Mouse (Mus musculus): ENCODE results near the gene Gm20481. TPM values are rescaled to one million over a fixed set of nuclear protein-coding genes. Genes with fewer than 3 reads are reported as not detected.
"Not testable (repeated sequence)": the region's sequence is repeated elsewhere in the genome, so short reads cannot be mapped to it uniquely, and the experiment has no call there.

Gene Gm20481
- polyA plus RNA-seq (2015; fragmentation: Nextera tagmentation; extraction: Ambion mirVana): not detected in 2 replicates

DNA sequence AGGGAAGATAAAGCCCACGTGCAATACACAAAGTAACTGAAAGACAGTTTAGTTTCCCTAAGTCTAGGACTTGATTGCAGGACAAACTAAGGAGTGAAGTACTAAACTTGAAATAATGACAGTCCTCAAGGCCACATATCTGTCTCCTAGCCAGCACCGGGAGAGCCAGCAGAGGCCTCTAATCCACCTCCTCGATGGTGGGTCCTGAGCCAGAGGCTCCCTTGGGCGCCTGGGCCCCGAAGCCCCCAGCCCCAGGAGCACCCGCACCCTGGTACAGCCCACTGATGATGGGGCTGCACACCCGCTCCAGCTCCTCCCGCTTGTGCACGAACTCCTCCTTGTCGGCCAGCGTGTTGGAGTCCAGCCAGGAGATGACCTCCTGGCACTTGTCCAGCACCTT lies at the start of gene Gm20481:
Gene Gm20481, plus strand, starts transcription at position 91 of the 400 bp plus-strand sequence.
- ATAC-seq (replicated peaks); H3K36me3 ChIP-seq (replicated peaks); H3K27ac ChIP-seq; H3K9ac ChIP-seq; H3K4me3 ChIP-seq; H3K4me1 ChIP-seq; H3K9me3 ChIP-seq; H3K4me2 ChIP-seq: not testable (repeated sequence)
- WGBS: 63% methylated on average over 8 of the region's 11 CpGs
- peaks cover 27% of the 10 kb centered on the region for H3K27me3 ChIP-seq (replicated peaks)

DNA sequence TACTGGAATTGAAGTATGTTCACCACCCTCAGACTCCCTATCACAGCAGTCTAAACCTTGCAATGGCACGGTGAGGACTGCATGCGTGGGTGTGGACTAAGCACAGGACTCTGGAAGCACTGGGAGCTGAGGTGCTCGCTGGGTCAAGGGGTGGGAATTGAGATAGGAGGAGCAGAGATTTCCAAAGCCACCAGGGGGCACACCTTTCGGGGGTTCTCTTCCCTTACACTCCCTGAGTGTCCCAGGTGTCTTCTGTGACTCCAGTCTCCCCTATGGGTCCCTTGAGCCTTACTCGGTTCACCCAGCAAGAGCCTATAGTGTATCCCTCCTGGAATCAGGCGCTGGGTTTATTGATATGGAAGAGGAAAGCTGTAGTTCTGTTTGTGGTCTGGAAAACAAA lies 46.8 kb upstream of the Gm20481 start:
- ATAC-seq (replicated peaks): no peak

DNA sequence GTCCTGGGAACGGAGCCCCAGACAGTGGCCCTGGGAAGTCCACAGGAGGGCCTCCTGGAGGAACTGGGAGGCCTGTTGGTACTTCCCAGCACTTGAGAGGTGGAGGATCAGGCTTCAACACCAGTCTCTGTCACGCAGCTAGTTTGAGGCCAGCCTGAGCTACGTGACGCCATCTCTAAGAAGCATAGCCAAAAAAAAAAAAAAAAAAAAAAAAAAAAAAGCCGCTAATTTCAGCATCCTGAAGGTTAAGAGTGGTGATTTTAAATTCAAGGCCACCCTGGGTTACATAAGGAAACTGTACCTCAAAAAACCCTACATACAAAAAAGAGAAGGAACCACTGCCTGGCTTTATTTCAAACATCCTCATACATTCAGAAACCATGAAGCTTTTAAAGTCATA lies 45.5 kb upstream of the Gm20481 start:
- no peak for ATAC-seq (replicated peaks)
- H3K4me2 ChIP-seq: no peak overlapping the region
- no peak overlapping the region for H3K4me3 ChIP-seq
- H3K27me3 ChIP-seq (replicated peaks): no peaks in the 10 kb centered on the region
- no peaks in the 10 kb centered on the region for H3K9me3 ChIP-seq
- H3K4me1 ChIP-seq: no peaks in the 10 kb centered on the region
- H3K27ac ChIP-seq: no peak overlapping the region
- no peak overlapping the region for H3K9ac ChIP-seq
- no peaks in the 10 kb centered on the region for H3K36me3 ChIP-seq (replicated peaks)
- WGBS: 62% methylated on average over 5 of the region's 5 CpGs

More for the DNA sequence above, 46.8 kb upstream of the Gm20481 start:
- H3K27me3 ChIP-seq (replicated peaks): no peaks in the 10 kb centered on the region
- no peak overlapping the region for H3K4me3 ChIP-seq
- H3K4me2 ChIP-seq: no peak overlapping the region
- no peaks in the 10 kb centered on the region for H3K4me1 ChIP-seq
- no peak overlapping the region for H3K27ac ChIP-seq
- no peaks in the 10 kb centered on the region for H3K9me3 ChIP-seq
- H3K9ac ChIP-seq: no peak overlapping the region
- WGBS: 51% methylated on average over 6 of the region's 6 CpGs
- H3K36me3 ChIP-seq (replicated peaks): no peaks in the 10 kb centered on the region

DNA sequence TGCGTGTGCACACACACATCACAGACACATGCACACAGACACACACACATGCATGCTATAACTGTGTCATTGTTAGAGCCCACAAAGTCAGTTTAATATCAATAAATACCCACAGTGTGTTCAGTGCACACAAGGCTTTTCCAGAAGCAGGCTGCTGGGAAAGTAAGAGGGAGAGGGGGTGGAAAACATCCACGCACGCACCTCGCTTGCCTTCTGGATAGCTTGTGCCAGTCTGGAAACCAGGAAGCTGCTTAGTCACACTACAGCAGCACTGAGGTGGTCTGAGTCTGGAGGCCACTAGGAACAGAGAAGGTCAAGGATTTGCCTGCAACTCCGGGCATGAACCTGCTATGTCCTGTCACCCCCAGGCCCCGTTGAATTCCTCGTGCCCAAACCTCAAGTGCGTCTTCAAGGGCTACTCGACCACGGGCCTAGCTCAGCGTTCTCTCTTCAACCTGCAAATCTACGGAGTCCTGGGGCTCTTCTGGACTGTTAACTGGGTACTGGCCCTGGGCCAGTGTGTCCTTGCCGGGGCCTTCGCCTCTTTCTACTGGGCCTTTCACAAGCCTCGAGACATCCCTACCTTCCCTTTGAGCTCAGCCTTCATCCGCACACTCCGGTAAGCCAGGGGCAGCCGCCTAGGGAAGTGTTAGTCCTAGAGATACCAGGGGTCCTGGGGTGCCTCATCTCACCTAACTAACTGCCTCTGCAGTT lies 42.2 kb upstream of the Gm20481 start:
- WGBS: 90% methylated on average over 18 of the region's 18 CpGs

DNA sequence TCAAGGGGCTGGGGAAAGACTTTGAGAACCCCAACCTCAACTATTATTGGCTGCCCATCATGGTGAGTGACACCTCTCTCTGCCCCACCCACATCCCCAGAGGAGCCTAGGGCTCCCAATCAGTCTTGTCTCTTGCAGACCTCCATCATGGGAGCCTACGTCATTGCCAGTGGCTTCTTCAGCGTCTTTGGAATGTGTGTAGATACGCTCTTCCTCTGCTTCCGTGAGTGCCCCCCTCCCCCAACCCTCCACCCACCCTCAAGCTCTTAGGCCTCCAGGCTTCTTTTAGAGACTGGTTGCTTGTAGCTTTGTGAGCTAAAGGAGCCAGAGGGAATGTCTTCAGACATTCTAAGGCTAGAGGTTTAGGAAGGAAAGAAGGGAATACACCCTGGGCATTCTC lies 40.9 kb upstream of the Gm20481 start:
- no peaks in the 10 kb centered on the region for H3K27me3 ChIP-seq (replicated peaks)
- H3K4me1 ChIP-seq: peaks cover 12% of the 10 kb centered on the region
- H3K27ac ChIP-seq: no peak overlapping the region
- WGBS: 78% methylated on average over 4 of the region's 4 CpGs
- no peak overlapping the region for H3K9ac ChIP-seq
- no peak overlapping the region for H3K4me3 ChIP-seq
- H3K36me3 ChIP-seq (replicated peaks): 0 out of 2 replicates have a peak, but pooled peaks cover 3% of the 10 kb centered on the region
- ATAC-seq (replicated peaks): no peak
- no peak overlapping the region for H3K4me2 ChIP-seq
- H3K9me3 ChIP-seq: no peaks in the 10 kb centered on the region

More for the DNA sequence above, 42.2 kb upstream of the Gm20481 start:
- no peak for ATAC-seq (replicated peaks)
- H3K9me3 ChIP-seq: no peaks in the 10 kb centered on the region
- H3K36me3 ChIP-seq (replicated peaks): no peaks in the 10 kb centered on the region
- H3K4me2 ChIP-seq: no peak overlapping the region
- no peak overlapping the region for H3K27ac ChIP-seq
- H3K4me1 ChIP-seq: peaks cover 9% of the 10 kb centered on the region
- H3K27me3 ChIP-seq (replicated peaks): no peaks in the 10 kb centered on the region
- no peak overlapping the region for H3K4me3 ChIP-seq
- H3K9ac ChIP-seq: no peak overlapping the region

DNA sequence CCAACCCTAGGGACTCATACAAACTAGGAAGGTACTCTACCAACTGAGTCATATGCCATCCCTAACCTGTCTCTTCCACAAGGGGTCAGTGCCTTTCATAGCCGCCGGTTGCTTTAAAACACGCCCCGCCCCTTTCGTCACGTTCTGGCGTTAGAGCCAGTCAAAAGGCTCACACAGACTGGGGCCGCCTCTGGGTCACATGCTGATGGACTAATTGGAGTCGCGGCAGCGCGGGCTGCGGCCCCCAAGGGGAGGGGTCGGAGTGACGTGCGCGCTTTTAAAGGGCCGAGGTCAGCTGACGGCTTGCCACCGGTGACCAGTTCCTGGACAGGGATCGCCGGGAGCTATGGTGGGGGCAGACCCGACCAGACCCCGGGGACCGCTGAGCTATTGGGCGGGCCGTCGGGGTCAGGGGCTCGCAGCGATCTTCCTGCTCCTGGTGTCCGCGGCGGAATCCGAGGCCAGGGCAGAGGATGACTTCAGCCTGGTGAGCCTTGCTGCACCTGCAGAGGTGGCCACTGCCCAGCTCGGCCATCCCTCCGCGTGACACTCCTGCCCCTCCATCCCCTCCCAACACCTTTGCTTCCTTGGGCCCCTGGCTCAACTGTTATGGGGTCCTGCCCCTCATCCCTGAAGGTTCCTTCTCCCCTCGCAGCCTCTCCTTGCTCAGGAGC lies 38.5 kb upstream of the Gm20481 start, which contains the start of gene Neu1:
Gene Neu1, plus strand, starts transcription at position 193 of the 674 bp plus-strand sequence.
- H3K4me1 ChIP-seq: peaks cover 12% of the 10 kb centered on the region
- no peaks in the 10 kb centered on the region for H3K27me3 ChIP-seq (replicated peaks)
- peak; percentile 98 for ATAC-seq (replicated peaks)
- peaks cover 9% of the 10 kb centered on the region; the same call in 1 of the 2 replicates for H3K36me3 ChIP-seq (replicated peaks)
- peak within 1 kb of the TSS; percentile 88 for H3K9ac ChIP-seq
- H3K27ac ChIP-seq: peak within 1 kb of the TSS; percentile 77
- under 1% methylated on average over 38 of the region's 38 CpGs for WGBS
- no peaks in the 10 kb centered on the region for H3K9me3 ChIP-seq
- peak within 1 kb of the TSS; percentile 93 for H3K4me3 ChIP-seq
- H3K4me2 ChIP-seq: peak within 1 kb of the TSS; percentile 81

DNA sequence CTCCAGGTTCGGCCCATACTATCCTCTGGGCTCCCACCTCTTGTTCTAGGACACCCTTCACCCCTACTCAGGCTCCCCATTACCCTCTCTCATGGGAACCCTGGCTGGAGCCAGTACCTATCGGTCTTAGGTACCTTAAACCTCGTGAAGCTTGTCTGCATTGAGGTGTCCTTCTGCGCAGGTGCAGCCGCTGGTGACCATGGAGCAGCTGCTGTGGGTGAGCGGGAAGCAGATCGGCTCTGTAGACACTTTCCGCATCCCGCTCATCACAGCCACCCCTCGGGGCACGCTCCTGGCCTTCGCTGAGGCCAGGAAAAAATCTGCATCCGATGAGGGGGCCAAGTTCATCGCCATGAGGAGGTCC lies 38.0 kb upstream of the Gm20481 start:
- Histone ChIP-seq H3K4me1 (peaks cover 12% of the 10 kb centered on the region), H3K27me3 (replicated peaks) (no peaks in the 10 kb centered on the region), H3K9ac (peak overlapping the region; percentile 88), H3K9me3 (no peaks in the 10 kb centered on the region), H3K36me3 (replicated peaks) (peaks cover 9% of the 10 kb centered on the region; the same call in 1 of the 2 replicates), H3K27ac (peak overlapping the region; percentile 77), H3K4me3 (peak overlapping the region; percentile 93), H3K4me2 (peak overlapping the region; percentile 81)
- ATAC-seq (replicated peaks): peak; percentile 74
- 9% methylated on average over 14 of the region's 14 CpGs for WGBS

DNA sequence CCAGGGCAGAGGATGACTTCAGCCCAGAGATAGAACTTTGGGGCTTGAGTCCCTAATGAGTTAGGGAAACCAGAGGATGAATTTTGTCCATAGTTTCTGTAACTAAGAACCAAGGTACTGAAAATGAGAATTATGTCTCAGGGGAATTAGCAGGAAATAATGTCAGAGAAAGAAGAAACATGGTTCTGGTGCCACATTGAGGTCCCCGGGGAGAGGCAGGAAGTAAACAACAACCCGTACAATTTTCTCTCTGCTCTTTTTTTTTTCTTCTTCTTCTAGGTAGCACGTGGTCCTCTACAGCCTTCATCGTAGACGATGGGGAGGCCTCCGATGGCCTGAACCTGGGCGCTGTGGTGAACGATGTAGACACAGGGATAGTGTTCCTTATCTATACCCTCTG lies 37.4 kb upstream of the Gm20481 start:
- Histone ChIP-seq H3K27me3 (replicated peaks) (no peaks in the 10 kb centered on the region), H3K4me3 (peak overlapping the region; percentile 93), H3K4me2 (peak overlapping the region; percentile 81), H3K27ac (no peak overlapping the region), H3K4me1 (peaks cover 12% of the 10 kb centered on the region), H3K9ac (peak overlapping the region; percentile 88), H3K36me3 (replicated peaks) (peaks cover 9% of the 10 kb centered on the region; the same call in 1 of the 2 replicates), H3K9me3 (no peaks in the 10 kb centered on the region)
- no peak for ATAC-seq (replicated peaks)
- 85% methylated on average over 8 of the region's 8 CpGs for WGBS

DNA sequence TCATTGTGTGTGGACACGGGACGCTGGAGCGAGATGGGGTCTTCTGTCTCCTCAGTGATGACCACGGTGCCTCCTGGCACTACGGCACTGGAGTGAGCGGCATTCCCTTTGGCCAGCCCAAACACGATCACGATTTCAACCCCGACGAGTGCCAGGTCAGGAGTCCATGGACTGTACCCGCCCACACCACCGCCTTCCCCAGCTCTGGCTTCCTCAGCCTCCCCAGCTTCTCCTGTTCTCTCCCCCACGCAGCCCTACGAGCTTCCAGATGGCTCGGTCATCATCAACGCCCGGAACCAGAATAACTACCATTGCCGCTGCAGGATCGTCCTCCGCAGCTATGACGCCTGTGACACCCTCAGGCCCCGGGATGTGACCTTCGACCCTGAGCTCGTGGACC lies 35.7 kb upstream of the Gm20481 start:
- Histone ChIP-seq H3K27me3 (replicated peaks) (no peaks in the 10 kb centered on the region), H3K36me3 (replicated peaks) (peaks cover 9% of the 10 kb centered on the region; the same call in 1 of the 2 replicates), H3K4me2 (no peak overlapping the region), H3K4me1 (peaks cover 12% of the 10 kb centered on the region), H3K9me3 (no peaks in the 10 kb centered on the region), H3K4me3 (no peak overlapping the region), H3K27ac (no peak overlapping the region), H3K9ac (no peak overlapping the region)
- ATAC-seq (replicated peaks): no peak
- WGBS: 66% methylated on average over 24 of the region's 24 CpGs

DNA sequence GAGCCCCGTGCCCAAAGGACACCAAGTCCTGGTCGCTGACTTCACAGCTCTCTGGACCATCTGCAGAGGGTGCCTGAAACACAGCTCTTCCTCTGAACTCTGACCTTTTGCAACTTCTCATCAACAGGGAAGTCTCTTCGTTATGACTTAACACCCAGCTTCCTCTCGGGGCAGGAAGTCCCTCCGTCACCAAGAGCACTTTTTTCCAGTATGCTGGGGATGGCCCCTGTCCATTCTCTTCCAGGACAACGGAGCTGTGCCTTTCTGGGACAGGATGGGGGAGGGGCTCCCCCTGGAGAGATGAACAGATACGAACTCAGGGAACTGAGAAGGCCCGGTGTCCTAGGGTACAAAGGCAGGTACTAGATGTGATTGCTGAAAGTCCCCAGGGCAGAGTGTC lies 34.9 kb upstream of the Gm20481 start:
- peaks cover 12% of the 10 kb centered on the region for H3K4me1 ChIP-seq
- peaks cover 9% of the 10 kb centered on the region; the same call in 1 of the 2 replicates for H3K36me3 ChIP-seq (replicated peaks)
- H3K27me3 ChIP-seq (replicated peaks): no peaks in the 10 kb centered on the region
- H3K4me2 ChIP-seq: no peak overlapping the region
- WGBS: 60% methylated on average over 8 of the region's 8 CpGs
- H3K4me3 ChIP-seq: no peak overlapping the region
- no peak overlapping the region for H3K27ac ChIP-seq
- H3K9me3 ChIP-seq: no peaks in the 10 kb centered on the region
- H3K9ac ChIP-seq: no peak overlapping the region
- ATAC-seq (replicated peaks): no peak

DNA sequence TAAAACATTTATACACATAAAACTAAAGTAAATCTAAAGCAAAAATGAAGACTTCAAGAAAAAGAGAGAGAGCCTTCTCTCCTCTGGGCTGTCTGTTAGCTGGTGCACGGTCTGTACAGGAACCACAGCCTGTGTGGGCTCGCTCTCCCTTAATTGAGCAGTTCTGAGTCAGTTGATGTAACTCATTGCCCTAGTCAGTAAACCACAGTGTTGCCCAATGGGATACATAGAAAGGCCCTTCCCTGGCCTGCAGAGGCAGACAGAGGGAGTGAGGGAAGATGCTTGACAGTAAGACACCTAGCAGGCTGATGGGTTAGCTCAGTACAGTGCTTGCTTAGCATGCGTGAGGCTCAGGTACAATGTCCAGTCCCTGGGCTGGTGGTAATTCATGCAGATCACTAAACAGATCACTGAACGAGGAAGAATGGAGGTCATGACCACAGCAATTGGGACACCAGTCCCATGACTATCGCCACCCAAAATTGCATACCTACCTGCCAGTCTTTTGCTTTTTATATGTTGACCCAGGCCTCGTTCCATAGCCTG lies 31.7 kb upstream of the Gm20481 start:
- no peaks in the 10 kb centered on the region for H3K27me3 ChIP-seq (replicated peaks)
- H3K4me2 ChIP-seq: no peak overlapping the region
- WGBS: 84% methylated on average over 6 of the region's 6 CpGs
- ATAC-seq (replicated peaks): no peak
- no peak overlapping the region for H3K9ac ChIP-seq
- H3K36me3 ChIP-seq (replicated peaks): peaks cover 9% of the 10 kb centered on the region; the same call in 1 of the 2 replicates
- no peak overlapping the region for H3K27ac ChIP-seq
- peaks cover 4% of the 10 kb centered on the region; the same call in 1 of the 2 replicates for H3K4me1 ChIP-seq
- no peaks in the 10 kb centered on the region for H3K9me3 ChIP-seq
- H3K4me3 ChIP-seq: no peak overlapping the region

DNA sequence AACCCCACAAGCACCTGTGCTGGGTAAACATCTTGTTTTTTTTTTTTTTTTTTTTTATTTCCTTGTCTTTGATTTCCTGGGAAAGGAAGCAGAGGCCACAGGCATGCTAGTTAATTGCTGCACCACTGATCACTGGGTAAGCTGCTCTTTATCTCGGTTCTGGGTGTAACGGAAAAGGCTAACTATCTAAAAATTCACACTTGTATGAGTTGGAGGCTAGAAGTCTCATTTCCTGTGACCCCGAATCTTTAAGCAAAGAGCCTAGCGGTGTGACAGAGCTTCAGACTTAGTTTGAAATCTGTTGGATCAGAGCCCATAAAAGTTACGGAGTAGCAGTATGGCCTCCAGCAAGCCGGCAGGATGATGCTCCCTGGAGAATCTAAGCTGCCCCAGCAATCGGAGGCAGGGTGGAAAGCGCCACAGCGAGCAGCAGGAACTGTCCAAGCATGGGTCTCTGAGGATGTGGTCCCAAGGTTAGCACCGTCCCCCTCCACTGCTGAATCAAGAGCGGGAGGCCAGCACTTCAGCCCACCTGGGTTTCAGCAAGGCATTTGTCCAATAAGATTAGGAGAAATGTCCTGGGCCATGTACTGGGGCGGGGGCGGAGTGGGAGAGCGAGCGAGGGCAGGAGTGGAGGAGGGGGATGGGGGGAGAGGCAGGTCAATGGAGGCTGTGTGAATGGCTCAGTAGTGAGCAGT lies 28.2 kb upstream of the Gm20481 start:
- H3K4me3 ChIP-seq: peak overlapping the region; percentile 15; the same call in 1 of the 2 replicates
- ATAC-seq (replicated peaks): no peak
- no peak overlapping the region for H3K27ac ChIP-seq
- H3K4me1 ChIP-seq: peaks cover 4% of the 10 kb centered on the region; the same call in 1 of the 2 replicates
- H3K36me3 ChIP-seq (replicated peaks): no peaks in the 10 kb centered on the region
- WGBS: 6% methylated on average over 15 of the region's 15 CpGs
- no peak overlapping the region for H3K9ac ChIP-seq
- H3K9me3 ChIP-seq: no peaks in the 10 kb centered on the region
- no peaks in the 10 kb centered on the region for H3K27me3 ChIP-seq (replicated peaks)
- peak overlapping the region; percentile 40 for H3K4me2 ChIP-seq
